Mouse (Mus musculus): ENCODE measurements around the gene Kif6. TPM values are rescaled to one million over a fixed set of nuclear protein-coding genes. Genes with fewer than 3 reads are reported as not detected.

Gene Kif6
- polyA plus RNA-seq, 1 experiment from 2014 or later: 0.92 TPM

DNA sequence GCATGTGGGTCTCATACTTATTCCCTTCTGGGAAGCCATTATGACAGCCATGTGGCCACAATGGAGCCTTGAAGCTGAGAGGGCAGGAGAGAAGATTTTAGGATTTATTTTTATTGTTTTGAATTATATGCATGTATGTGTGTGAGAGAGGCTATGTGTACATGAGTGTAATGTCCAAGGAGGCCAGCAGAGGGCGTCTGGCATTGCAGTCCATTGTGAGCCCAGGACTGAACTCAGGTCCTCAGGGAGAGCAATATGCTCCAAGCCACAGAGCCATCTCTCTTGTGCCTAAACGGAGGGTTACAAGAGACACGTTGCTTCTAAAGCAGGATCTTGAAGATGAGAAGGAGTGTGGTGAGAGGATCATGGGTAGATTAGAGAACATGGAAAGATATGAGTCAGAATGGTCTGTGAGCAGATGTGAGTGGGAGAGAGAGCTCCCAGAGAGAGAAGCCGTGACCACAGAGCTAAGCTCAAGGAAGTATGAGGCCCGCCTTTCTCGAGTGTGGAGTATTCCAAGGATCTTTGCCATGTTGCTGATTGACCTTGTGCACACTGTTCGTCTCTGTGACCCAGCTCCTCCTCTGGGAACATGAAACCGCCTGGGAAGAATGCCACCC, 268.3 kb downstream of the Kif6 start:
- no peaks in the 10 kb centered on the region for H3K27me3 ChIP-seq (replicated peaks; ENCODE audit: control insufficient read depth, insufficient read depth, low read length)
- H3K4me2 ChIP-seq: no peak overlapping the region
- H3K9me3 ChIP-seq (ENCODE audit: control insufficient read depth, low read length): no peaks in the 10 kb centered on the region
- no peak overlapping the region for H3K9ac ChIP-seq (ENCODE audit: low read depth, low read length)
- H3K4me3 ChIP-seq (ENCODE audit: low read depth, low read length): no peak overlapping the region
- no peaks in the 10 kb centered on the region for H3K36me3 ChIP-seq (ENCODE audit: control insufficient read depth, insufficient read depth, low read length)
- DNase-seq (ENCODE audit: low spot score) (no peak), ATAC-seq (replicated peaks; ENCODE audit: low FRiP score) (no peak)
- 78% methylated on average over 8 of the region's 8 CpGs for WGBS
- no peak overlapping the region for H3K27ac ChIP-seq (ENCODE audit: low read depth, low read length)
- H3K4me1 ChIP-seq (replicated peaks; ENCODE audit: control insufficient read depth, insufficient read depth, low read length): peaks cover 6% of the 10 kb centered on the region; the same call in 1 of the 2 replicates

DNA sequence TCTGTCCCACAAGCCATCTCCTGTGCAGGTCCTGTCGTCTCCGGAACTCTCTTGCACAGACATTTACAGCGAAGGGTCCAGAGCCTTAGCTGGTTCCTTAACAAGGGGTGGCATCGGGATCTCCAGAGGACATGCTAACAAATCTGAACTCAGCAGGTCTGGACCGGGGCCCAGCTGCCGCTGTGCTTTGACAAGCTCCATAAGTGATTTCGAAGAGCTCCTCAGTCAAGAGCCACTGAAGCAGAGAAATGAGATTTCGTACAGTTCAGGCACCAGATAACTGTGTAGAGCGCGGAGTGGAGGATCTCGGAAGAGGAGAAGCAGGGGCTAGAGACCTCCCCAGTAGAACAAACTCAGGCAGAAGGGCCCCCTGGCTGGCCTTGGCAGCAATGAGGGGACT, 270.1 kb downstream of the Kif6 start:
- H3K4me3 ChIP-seq (ENCODE audit: low read depth, low read length): no peak overlapping the region
- H3K27me3 ChIP-seq (replicated peaks; ENCODE audit: control insufficient read depth, insufficient read depth, low read length): no peaks in the 10 kb centered on the region
- WGBS: 81% methylated on average over 11 of the region's 11 CpGs
- H3K9me3 ChIP-seq (ENCODE audit: control insufficient read depth, low read length): no peaks in the 10 kb centered on the region
- no peak overlapping the region for H3K27ac ChIP-seq (ENCODE audit: low read depth, low read length)
- H3K4me2 ChIP-seq: no peak overlapping the region
- peaks cover 6% of the 10 kb centered on the region; the same call in 1 of the 2 replicates for H3K4me1 ChIP-seq (replicated peaks; ENCODE audit: control insufficient read depth, insufficient read depth, low read length)
- DNase-seq (ENCODE audit: low spot score) (no peak), ATAC-seq (replicated peaks; ENCODE audit: low FRiP score) (no peak)
- H3K36me3 ChIP-seq (ENCODE audit: control insufficient read depth, insufficient read depth, low read length): no peaks in the 10 kb centered on the region
- no peak overlapping the region for H3K9ac ChIP-seq (ENCODE audit: low read depth, low read length)

DNA sequence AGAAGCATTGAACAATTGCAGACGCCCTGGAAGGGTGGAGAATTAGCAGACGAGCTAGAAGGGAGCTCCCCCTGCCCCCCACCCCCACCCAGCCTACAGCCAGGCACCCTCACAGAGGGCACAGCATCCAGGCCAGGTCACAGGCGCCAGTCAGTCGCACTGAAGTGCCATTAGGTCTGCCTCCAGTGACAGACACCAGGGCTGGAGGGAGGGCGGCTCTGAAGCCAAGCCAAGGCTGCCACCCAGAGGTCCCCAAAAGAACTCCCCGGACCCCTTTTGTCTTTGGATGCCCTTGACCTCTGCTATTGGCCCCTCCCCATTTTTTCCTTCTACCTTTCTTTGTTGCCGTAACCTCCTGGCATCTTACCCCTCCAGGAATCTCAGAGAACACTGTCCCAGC, 274.7 kb downstream of the Kif6 start:
- no peaks in the 10 kb centered on the region for H3K27me3 ChIP-seq (replicated peaks; ENCODE audit: control insufficient read depth, insufficient read depth, low read length)
- DNase-seq (ENCODE audit: low spot score) (no peak), ATAC-seq (replicated peaks; ENCODE audit: low FRiP score) (no peak)
- H3K9me3 ChIP-seq (ENCODE audit: control insufficient read depth, low read length): no peaks in the 10 kb centered on the region
- no peak overlapping the region for H3K9ac ChIP-seq (ENCODE audit: low read depth, low read length)
- no peak overlapping the region for H3K27ac ChIP-seq (ENCODE audit: low read depth, low read length)
- no peaks in the 10 kb centered on the region for H3K36me3 ChIP-seq (ENCODE audit: control insufficient read depth, insufficient read depth, low read length)
- H3K4me2 ChIP-seq: no peak overlapping the region
- H3K4me1 ChIP-seq (replicated peaks; ENCODE audit: control insufficient read depth, insufficient read depth, low read length): 0 out of 2 replicates have a peak, but pooled peaks cover 2% of the 10 kb centered on the region
- no peak overlapping the region for H3K4me3 ChIP-seq (ENCODE audit: low read depth, low read length)
- 37% methylated on average over 7 of the region's 7 CpGs for whole genome bisulfite sequencing

DNA sequence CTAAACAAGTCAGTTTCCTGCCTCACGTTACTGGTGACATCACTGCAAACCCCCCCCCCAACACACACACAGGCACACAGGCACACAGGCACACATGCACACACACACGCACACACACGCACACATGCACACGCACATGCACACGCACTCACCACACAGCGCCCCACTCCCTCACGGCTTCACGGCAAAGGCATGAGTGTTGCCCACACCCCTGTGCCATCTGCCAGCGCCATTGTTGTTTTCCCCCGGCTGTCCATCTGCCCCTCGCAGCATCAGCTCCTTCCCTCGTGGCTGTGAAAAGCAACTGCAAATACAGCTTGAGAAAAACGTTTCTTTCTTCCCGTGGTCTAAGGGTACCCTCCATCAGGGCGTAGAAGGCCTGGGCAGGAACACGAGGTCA, 275.9 kb downstream of the Kif6 start:
- Histone ChIP-seq H3K36me3 (ENCODE audit: control insufficient read depth, insufficient read depth, low read length) (no peaks in the 10 kb centered on the region), H3K4me3 (ENCODE audit: low read depth, low read length) (no peak overlapping the region), H3K9me3 (ENCODE audit: control insufficient read depth, low read length) (no peaks in the 10 kb centered on the region), H3K27me3 (replicated peaks; ENCODE audit: control insufficient read depth, insufficient read depth, low read length) (no peaks in the 10 kb centered on the region), H3K9ac (ENCODE audit: low read depth, low read length) (no peak overlapping the region), H3K4me2 (no peak overlapping the region), H3K27ac (ENCODE audit: low read depth, low read length) (no peak overlapping the region), H3K4me1 (replicated peaks; ENCODE audit: control insufficient read depth, insufficient read depth, low read length) (no peaks in the 10 kb centered on the region)
- DNase-seq (ENCODE audit: low spot score) (no peak), ATAC-seq (replicated peaks; ENCODE audit: low FRiP score) (no peak)
- WGBS: 83% methylated on average over 16 of the region's 16 CpGs

DNA sequence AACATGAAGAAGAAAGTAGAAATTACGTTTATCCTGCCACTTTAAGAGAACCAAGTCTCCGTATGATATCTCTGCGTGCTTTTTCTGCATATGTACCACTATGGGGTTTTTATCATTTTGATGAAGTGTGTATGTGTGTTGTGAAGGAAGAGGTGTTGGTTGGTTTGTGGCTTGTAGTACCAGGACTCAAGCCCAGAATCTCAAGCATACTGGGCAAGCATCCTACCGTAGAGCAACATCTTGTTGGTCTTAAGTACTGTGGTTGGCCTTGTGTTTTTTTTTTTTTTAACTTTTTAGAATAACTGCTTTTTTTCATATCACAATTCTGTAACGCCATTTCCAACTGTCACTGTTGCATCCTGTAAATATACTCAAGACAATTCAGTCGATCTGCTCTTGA, 277.5 kb downstream of the Kif6 start:
- Histone ChIP-seq H3K27ac (ENCODE audit: low read depth, low read length) (no peak overlapping the region), H3K9ac (ENCODE audit: low read depth, low read length) (no peak overlapping the region), H3K9me3 (ENCODE audit: control insufficient read depth, low read length) (no peaks in the 10 kb centered on the region), H3K4me2 (no peak overlapping the region), H3K4me3 (ENCODE audit: low read depth, low read length) (no peak overlapping the region), H3K4me1 (replicated peaks; ENCODE audit: control insufficient read depth, insufficient read depth, low read length) (no peaks in the 10 kb centered on the region), H3K27me3 (replicated peaks; ENCODE audit: control insufficient read depth, insufficient read depth, low read length) (no peaks in the 10 kb centered on the region), H3K36me3 (ENCODE audit: control insufficient read depth, insufficient read depth, low read length) (no peaks in the 10 kb centered on the region)
- WGBS: 88% methylated on average over 6 of the region's 6 CpGs
- DNase-seq (ENCODE audit: low spot score) (no peak), ATAC-seq (replicated peaks; ENCODE audit: low FRiP score) (no peak)

DNA sequence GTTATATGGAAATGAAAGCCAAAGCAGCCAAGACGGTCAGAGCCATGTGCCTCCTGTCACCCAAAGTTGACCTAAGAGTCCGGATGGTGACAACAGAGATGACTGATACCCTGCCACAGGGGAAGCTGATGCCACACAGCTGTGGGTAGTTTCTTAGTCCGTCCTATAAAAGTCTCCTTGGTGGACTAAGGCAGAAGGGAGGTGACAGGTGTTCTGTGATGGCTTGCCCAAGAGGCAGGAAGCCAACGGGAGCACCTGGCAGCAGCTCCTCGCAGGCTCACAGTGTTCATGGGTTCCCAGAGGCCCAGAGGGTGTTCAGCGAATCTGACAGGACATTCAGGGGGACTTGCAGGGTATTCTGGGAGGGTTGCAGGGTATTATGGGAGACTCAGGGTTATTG, 279.5 kb downstream of the Kif6 start:
- Histone ChIP-seq H3K4me1 (replicated peaks; ENCODE audit: control insufficient read depth, insufficient read depth, low read length) (no peaks in the 10 kb centered on the region), H3K36me3 (ENCODE audit: control insufficient read depth, insufficient read depth, low read length) (no peaks in the 10 kb centered on the region), H3K9ac (ENCODE audit: low read depth, low read length) (no peak overlapping the region), H3K27ac (ENCODE audit: low read depth, low read length) (no peak overlapping the region), H3K9me3 (ENCODE audit: control insufficient read depth, low read length) (no peaks in the 10 kb centered on the region), H3K4me3 (ENCODE audit: low read depth, low read length) (no peak overlapping the region), H3K27me3 (replicated peaks; ENCODE audit: control insufficient read depth, insufficient read depth, low read length) (no peaks in the 10 kb centered on the region), H3K4me2 (no peak overlapping the region)
- 79% methylated on average over 6 of the region's 6 CpGs for WGBS
- DNase-seq (ENCODE audit: low spot score): no peak
- ATAC-seq (replicated peaks; ENCODE audit: low FRiP score): no peak

DNA sequence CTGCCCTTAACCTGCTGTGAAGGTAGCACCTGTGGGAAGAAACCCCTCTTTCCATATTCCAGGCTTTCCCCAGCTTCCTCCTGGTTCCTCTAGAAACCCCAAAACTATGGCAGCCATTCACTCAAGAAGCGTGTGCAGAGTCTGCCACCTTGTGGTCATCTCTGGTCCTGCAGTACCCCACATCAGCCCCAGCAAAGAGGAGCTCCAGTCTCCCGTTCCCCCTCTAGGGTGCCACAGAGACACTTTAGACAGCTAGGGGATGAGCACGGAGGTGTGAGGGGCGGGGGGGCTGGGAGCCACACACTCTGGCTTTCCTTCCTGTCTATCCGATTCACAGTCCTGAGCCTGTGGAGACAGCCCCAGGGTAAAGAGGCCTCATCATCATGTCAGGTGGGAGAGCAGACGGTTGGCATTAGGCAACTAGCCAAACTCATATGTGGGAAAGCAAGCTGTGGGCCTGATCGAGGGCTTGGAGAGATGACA, 284.0 kb downstream of the Kif6 start:
- no peak overlapping the region for H3K27ac ChIP-seq (ENCODE audit: low read depth, low read length)
- H3K36me3 ChIP-seq (ENCODE audit: control insufficient read depth, insufficient read depth, low read length): no peaks in the 10 kb centered on the region
- H3K4me1 ChIP-seq (replicated peaks; ENCODE audit: control insufficient read depth, insufficient read depth, low read length): no peaks in the 10 kb centered on the region
- whole genome bisulfite sequencing: 19% methylated on average over 7 of the region's 7 CpGs
- ATAC-seq (replicated peaks; ENCODE audit: low FRiP score) (no peak), DNase-seq (ENCODE audit: low spot score) (peak; percentile 66)
- no peak overlapping the region for H3K4me3 ChIP-seq (ENCODE audit: low read depth, low read length)
- no peaks in the 10 kb centered on the region for H3K9me3 ChIP-seq (ENCODE audit: control insufficient read depth, low read length)
- no peak overlapping the region for H3K4me2 ChIP-seq
- no peak overlapping the region for H3K9ac ChIP-seq (ENCODE audit: low read depth, low read length)
- H3K27me3 ChIP-seq (replicated peaks; ENCODE audit: control insufficient read depth, insufficient read depth, low read length): peaks cover 10% of the 10 kb centered on the region

DNA sequence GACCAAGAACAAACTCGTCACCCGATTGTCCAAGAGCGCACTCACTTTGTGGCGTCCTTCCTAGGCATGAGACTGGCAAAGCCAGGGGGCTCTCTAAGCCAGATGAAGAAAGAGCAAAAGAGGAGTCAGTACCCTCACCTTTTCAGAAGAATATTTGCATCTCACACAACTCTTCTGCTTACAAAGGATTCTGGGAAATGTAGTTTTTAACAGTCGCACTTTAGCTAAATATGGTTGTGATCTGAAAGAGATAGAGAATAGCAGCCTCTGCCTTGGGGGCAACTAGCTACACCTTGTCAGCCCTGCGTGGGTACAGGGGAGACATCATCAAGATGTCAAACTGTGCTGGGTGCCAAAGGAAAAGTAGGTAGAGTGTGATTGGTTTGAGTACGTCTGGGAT, 287.7 kb downstream of the Kif6 start:
- Histone ChIP-seq H3K9ac (ENCODE audit: low read depth, low read length) (no peak overlapping the region), H3K4me2 (no peak overlapping the region), H3K36me3 (ENCODE audit: control insufficient read depth, insufficient read depth, low read length) (no peaks in the 10 kb centered on the region), H3K27me3 (replicated peaks; ENCODE audit: control insufficient read depth, insufficient read depth, low read length) (peaks cover 10% of the 10 kb centered on the region), H3K9me3 (ENCODE audit: control insufficient read depth, low read length) (no peaks in the 10 kb centered on the region), H3K4me1 (replicated peaks; ENCODE audit: control insufficient read depth, insufficient read depth, low read length) (no peaks in the 10 kb centered on the region), H3K4me3 (ENCODE audit: low read depth, low read length) (no peak overlapping the region), H3K27ac (ENCODE audit: low read depth, low read length) (no peak overlapping the region)
- 85% methylated on average over 7 of the region's 7 CpGs for WGBS
- DNase-seq (ENCODE audit: low spot score): no peak
- ATAC-seq (replicated peaks; ENCODE audit: low FRiP score): no peak

DNA sequence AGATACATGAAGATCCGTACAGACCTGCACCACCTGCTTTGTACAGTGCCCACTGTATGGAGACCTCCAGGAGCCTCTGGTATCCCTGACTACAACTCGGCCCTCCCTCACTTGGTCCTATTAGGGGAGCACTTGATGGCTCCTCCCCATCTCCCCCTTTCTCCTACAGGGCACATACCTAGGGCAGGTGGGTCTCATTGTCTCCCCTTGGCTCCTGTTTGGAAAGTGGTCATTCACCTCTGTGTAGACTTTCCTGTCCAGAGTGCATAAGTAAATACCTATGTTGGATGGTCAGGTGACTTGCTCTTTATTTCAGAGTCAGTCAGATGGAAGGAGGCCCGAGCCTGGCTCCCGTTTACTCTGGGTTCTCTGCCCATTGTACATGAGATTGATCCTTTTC, 308.5 kb downstream of the Kif6 start:
- WGBS: 75% methylated on average over 4 of the region's 4 CpGs
- H3K36me3 ChIP-seq (ENCODE audit: control insufficient read depth, insufficient read depth, low read length): no peaks in the 10 kb centered on the region
- no peak overlapping the region for H3K9ac ChIP-seq (ENCODE audit: low read depth, low read length)
- H3K4me2 ChIP-seq: no peak overlapping the region
- H3K27ac ChIP-seq (ENCODE audit: low read depth, low read length): no peak overlapping the region
- H3K9me3 ChIP-seq (ENCODE audit: control insufficient read depth, low read length): no peaks in the 10 kb centered on the region
- no peaks in the 10 kb centered on the region for H3K4me1 ChIP-seq (replicated peaks; ENCODE audit: control insufficient read depth, insufficient read depth, low read length)
- no peak overlapping the region for H3K4me3 ChIP-seq (ENCODE audit: low read depth, low read length)
- DNase-seq (ENCODE audit: low spot score) (no peak), ATAC-seq (replicated peaks; ENCODE audit: low FRiP score) (no peak)
- H3K27me3 ChIP-seq (replicated peaks; ENCODE audit: control insufficient read depth, insufficient read depth, low read length): no peaks in the 10 kb centered on the region

Data from liver, embryonic 11.5 days (tissue).